Mouse (Mus musculus) right cerebral cortex, adult 18-20 months (tissue): ENCODE data around the gene Pde4d.

Experiments used
- DNase-seq: peaks from one replicate; pipeline ENCODE4 v3.0.0; 2022; ENCODE audit warnings: mixed read lengths

The Pde4d gene

GRCm38 (mm10) chr13:108449116-108450097 is at the start of gene Pde4d:
Gene Pde4d (plus strand): TSS chr13:108449948.
- DNase-seq = peak; percentile 29

DNA sequence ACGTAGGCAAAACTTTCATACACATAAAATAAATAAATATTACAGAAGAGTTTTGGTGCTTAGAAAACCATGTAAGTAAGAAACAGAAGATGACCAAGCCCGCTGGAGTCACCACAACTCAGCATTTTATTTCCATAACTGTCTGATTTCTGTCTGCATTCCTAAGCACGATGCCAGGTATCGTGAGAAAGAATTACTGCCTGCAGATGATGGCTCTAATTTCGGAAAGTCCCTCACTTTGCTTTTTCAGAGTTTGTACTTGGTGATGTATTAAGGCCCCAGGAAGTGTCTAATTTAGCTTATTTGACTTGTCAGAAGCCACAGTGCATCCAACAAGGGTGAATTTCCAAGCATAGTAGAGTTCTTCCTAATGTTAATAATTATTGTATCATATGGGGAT is 46.6 kb upstream of the Pde4d start:
- no peak for DNase-seq

DNA sequence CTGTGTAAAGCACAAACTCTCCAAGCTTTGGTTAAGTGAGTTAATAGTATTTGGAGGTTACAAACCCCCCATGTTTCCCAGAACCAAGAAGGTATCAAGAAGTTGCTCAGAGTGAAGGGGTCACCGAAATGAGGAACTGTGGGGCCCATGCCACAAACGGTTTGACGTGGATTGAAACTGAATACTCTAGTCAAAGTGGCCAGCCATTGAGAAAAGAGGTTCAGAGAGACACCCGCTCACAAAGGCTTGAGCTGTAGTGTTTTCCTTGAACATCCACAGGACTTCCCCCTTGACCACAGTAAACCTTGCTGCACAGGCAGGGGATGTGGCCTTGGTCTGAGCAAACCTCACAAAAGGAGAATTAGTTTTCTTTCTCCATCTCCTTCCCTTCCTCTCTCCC is 45.4 kb upstream of the Pde4d start:
- DNase-seq = no peak

GRCm38 (mm10) chr13:108415464-108415863 is 34.3 kb upstream of the Pde4d start:
- DNase-seq = no peak

DNA sequence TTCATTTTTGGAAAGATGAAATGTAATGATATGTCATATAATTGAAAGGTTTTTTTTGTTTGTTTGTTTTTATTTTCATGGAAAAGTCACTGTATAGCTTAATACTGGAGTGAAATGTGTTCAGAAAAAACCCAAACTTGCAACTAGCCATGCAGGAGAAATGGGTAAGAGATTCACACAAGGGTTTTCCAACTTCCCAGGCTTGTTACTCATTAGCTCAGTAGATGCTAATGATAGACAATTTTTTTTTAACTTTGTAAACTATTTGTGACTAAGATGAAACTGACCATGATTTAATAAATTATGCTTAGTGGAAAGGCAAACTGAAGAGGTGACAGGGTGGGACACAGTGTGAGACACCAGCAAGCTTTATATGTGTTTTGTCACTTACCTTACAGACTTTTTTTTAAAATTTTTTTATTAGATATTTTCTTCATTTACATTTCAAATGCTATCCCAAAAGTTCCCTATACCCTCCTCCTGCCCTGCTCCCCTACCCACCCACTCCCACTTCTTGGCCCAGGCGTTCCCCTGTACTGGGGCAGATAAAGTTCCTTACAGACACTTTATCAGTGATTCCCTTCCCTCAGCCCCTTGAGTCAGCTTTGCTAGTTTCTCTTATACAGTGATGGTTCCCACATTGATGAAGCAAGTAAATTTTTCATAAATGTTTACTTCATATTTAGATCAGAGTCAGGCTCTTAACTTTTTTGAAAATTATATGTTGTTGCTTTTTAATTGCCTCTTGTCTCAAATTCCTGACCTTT is 30.8 kb upstream of the Pde4d start:
- DNase-seq = no peak

DNA sequence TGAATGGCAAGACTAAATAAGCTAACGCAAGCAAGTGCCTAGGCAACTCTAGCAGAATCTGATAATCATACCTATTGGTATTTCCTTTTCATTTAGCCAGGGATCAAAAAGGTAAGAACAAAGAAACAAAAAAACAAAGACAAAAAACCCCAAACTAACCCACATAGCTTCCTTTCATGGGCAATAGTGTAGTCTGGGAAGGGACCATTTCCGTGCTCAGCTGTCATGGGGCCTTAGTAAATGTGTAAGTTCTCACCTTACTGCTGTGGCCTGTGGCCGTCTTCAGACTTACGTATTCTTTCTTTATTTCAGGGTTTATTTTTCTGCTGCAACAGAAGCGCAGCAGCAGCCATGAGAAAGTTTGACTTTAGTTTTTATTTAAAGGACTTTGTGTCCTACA is 23.4 kb upstream of the Pde4d start:
- DNase-seq = no peak

GRCm38 (mm10) chr13:108428809-108429208 is 20.9 kb upstream of the Pde4d start:
- no peak for DNase-seq

DNA sequence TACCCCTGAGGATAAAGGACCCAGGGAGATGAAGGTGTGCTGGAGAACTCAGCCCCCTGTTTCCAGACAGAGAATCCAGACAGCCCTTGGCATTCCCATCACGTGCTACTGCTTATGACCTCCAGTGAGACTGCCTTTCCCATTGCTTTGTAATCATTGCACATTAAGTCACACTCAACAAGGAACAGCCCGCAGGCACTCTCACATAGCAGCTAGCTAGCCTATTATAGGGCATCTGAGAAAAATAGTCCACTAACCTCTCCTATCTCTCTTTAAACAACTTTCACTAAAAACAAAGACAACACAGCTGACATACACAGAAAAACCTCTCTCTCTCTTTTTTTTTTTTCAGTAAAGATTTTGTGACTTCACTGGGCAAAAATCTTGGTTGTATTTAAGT is 20.1 kb upstream of the Pde4d start:
- DNase-seq = no peak

DNA sequence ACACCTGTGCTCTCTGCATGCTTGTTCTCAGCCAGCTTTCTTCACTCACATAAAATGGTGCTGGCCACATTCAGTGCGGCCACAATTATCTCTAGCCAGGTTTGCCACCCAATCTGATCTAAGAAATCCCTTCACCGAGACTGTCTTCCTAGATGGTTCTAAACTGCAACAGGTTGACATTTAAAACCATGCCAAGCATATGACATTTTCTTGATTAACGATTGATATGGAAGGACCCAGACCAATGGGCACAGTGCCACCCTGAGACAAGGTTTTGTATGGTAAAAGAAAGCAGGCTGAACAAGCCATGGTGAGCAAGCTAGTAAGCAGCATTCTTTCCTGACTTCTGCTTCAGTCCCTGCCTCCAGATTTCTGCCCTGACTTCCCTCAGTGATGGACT is 18.0 kb upstream of the Pde4d start:
- no peak for DNase-seq

DNA sequence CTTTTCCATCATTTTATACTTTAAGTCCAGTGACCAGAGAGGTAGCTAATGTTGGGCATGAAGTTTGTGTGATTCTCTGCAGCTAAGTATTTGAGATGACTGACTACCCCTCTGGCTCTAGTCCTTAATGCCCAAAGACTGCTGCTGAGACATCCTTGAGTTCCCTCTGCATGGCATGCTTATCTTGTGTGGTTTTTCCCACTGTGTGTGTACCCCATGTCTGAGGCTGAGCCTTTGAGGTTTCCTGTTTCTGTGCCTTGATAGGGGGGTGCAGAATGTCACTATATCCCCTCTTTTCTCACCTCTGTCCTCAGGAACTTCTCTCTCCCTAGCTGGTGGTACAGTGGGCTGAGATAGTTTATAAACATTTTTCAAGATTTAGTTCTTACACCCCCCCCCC is 14.1 kb upstream of the Pde4d start:
- no peak for DNase-seq

DNA sequence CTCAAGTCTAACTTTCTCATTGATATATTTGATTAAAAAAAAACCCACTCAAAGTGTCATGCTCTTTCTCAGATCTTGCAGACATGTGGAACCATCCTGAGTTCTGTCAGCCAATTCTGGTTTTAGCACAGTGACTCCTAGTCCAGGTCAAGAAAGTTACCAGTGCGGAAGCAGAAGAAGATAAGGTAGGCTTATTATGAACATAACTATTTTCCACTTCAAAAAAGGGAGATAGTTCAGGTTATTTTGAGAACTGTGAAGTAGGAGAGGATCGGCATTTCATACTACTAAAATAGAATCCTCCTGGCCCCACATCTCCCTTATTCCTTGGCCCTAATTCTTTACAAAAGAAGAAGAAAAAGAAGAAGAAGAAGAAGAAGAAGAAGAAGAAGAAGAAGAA is 12.3 kb upstream of the Pde4d start:
- no peak for DNase-seq

DNA sequence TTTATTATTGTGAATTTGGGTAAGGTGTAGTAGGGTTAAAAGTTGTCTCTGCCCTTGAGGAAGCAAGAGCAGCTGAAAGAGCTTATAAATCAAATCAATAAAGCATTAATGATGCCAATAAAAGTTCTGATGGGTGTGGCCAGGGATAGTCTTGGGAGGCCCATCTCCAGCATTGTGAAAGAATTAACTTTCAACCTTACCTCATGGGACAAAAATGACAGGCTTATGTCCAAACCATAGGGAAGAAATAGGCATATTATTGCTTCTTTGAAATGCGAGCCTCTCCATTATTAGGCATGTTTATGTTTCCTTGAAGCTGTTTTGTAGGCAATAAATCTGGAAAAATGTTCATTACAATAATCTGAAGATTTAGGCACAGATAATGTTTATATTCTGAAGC is 10.7 kb upstream of the Pde4d start:
- no peak for DNase-seq

DNA sequence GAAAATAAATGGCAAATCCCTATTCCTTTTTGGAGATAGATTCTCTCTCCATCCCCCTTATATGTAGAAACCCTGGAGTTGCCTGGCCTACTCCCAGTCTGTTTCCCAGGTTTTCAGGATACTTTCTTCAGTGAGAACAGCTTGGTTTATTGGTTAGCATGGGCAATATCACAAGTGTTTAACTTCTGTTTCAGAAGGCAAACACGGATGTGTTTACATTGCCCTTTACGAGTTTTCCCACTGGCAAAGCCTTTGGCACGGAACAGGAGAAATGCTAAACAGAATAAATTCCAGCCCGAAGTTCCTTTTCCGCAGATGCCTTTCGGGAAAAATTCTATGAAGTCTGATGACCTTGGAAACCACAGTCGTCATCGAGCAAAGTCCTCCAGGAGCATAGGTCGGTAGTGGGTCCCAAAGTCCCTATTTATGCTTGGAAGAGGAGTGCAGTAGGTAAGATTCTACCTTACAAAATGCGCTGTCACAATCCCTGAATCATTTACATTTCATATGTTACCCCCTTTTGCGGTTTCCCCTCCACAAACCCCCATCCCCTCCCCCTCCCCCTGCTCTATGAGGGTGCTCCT is 1.3 kb upstream of the Pde4d start:
- no peak for DNase-seq

GRCm38 (mm10) chr13:108451122-108451521 is 1.4 kb downstream of the Pde4d start:
- DNase-seq = no peak

GRCm38 (mm10) chr13:108453064-108453919 is 3.5 kb downstream of the Pde4d start:
- DNase-seq = no peak

DNA sequence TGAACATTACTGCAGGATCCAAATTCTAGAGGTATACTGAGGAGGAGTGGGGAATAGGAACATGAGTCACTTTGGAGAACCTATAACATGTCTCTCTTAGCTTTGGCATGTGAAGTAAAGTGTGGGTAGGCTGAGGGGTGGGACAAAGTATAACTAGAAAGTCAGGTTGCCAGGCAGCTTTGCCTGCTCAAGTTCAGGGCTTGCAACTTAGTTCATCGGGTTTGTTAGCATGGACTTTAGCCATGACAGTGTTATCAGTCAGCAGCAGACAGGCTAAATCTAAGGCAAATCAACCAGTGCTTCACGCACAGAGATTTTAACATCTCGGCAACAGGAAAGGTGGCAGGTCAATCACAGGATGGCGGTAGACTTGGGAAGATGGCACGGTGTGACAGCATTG is 12.8 kb downstream of the Pde4d start:
- no peak for DNase-seq

DNA sequence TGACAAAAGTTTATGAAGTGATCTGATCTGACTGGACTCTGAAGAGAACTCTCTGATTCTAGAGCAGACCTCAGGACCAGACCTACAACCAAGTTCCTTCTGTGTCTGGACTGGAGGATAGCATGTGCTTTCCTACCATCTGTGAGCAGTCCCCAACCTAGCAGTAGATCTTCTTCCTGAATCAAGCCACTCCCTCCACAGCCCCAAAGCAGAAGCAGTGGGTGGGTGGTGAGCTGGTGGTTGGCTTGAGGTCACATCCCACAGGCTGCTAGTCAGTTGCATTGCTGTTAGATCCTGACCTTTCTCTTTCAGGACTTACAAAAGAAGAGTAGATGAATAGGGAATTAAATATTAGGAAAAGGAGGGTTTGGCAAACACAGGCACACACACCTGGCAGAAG is 16.0 kb downstream of the Pde4d start:
- no peak for DNase-seq

GRCm38 (mm10) chr13:108467046-108467445 is 17.3 kb downstream of the Pde4d start:
- DNase-seq = no peak

- DNase-seq = no peak
These were observed 30.7 kb downstream of the Pde4d start for GRCm38 (mm10) chr13:108480451-108480850.

DNA sequence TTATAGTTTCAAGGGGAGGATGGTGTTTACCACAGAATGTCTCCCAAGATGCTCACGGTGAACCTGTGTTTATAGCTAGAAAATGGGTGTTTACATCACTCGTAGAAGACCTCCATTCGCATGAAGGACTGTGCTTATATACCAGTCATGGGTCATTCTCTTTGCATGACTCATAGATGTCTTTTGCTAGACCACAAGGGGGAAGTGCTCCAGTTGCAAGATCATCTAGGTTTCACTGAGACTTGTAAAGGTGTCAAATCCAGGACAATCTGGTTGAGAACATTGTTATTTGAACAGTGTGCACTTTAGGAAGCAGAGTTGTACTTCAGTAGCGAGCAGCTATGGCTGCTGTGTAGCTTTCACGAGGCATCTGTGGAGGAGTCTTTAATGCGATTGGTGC is 35.3 kb downstream of the Pde4d start:
- no peak for DNase-seq

DNA sequence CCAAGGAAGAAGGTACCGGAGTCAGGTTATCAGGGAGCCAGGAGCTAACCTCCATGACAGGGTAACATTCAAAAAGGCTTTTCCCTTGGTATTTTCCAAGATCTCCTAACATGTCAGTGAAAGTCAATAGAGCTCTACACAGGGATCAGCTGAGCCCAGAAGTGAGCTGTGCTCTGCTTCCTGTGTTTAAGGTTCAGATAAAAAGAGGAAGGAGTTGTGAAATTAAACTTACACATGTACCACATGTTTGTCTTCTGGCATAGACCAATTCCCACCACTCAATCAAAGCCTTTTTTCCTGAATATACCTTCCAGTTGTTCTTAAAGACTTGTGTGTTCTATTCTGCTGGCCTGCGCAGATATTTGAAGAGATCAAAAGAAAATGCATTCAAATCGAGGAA is 37.3 kb downstream of the Pde4d start:
- DNase-seq = no peak

DNA sequence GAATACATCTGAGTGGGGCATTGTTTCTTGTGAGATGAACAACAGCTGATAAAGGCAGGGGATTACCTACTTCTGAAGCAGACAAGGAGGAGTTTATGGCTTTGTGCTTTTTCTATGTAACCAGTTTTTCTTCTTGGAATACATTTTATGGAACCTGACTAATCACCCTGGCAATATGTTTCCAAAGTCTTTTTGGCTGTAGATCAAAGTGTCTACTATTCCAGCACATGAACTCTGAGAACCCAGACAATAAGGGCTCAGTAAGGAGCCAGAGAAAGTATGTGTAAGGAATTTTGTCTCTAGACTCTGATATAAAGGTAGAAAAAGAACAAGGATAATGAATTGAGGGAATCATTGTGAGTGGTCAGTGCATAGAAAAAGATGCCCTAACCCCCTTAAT is 40.1 kb downstream of the Pde4d start:
- no peak for DNase-seq

GRCm38 (mm10) chr13:108490872-108491271 is 41.1 kb downstream of the Pde4d start:
- no peak for DNase-seq
